Mouse (Mus musculus): Measurements from ENCODE around the gene Pramef12.

- TF ChIP-seq CTCF (IDR thresholded peaks at IDR 0.05; ENCODE audit: extremely low read depth, insufficient read depth, low read length) (no peak), POLR2A (IDR thresholded peaks at IDR 0.05; ENCODE audit: extremely low read depth, insufficient read depth, low read length) (no peak)
Observed at GRCm38 (mm10) chr4:144433216-144433615, 25.0 kb upstream of the Pramef12 start.

Measured in cortical plate, adult 2 months (tissue).